Mouse (Mus musculus): Measurements from ENCODE around the gene Zcchc4.

The Zcchc4 gene

DNA sequence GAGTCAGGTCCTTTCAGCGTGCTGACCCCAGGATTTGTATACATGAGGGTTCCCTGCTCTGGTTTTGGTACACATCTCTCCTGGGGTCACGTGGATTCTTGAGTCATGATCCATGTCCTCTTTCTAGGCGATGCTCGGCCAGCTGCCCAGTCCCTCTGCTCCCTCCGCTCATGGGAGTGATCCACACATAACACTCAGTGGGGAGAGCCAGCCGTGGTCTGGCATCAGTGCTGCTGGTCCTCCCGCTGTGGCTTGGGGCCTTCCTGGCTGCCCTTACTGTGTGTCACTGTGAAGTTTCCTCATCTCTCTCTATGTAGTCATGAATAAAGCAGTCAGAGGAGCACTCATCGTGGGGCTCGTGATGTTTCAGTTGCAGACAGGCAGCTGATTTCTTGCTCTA, 18.9 kb downstream of the Zcchc4 start:
- ATAC-seq (ENCODE audit: low TSS enrichment) = no peak

DNA sequence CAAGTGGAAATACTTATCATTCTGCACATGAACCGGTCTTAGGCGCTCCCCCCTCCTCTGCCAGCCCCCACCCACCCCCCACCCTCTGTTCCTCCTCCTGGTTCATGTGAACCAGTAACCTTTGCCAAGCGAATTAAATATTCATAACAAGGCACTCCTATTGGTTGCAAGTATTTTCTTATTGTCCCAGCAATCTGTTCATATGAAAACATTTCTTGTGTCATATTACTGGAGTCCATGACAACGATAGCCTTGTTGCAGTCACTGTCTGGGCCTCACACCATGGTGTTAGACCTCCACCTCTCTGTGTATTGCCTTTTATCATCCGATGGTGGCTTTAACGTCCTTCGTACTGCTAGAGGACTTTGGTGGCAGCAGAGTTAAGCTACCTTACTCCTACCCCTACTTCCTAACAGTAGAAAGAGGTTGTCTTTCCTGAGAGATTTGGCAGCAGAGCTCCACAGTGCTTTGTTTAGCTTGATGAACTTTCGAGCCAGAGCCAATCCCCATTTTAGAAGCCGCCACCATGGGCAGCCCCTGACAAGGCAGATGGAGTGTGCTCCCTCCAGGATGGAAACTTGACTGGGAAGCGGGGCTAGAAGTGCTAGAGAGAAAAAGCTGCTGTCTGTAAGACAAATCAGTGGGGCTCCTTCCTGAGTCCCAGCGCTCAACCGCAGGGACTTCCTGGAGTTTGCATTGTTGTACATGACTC, 24.2 kb downstream of the Zcchc4 start:
- no peak for ATAC-seq (ENCODE audit: low TSS enrichment)

DNA sequence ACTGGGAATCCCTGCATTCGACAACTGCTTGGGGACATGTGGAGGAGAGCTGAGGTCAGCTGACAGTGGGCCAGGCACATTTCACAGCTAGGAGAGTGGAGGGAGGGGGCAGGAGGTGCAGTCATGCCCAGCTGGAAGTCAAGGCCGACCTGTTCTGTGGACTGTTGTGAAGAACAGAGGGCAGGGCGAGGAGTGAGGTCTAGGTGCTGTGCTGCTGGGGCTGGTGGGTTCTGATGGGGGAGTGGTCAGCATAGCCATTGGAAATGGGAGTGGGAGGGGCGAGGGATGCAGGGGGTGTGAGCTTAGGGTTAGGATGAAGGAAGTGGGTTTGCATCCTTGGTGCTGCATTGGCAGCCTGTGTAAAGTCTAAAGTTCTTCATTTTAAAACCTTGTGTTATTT, 30.6 kb downstream of the Zcchc4 start:
- ATAC-seq (ENCODE audit: low TSS enrichment) = no peak

DNA sequence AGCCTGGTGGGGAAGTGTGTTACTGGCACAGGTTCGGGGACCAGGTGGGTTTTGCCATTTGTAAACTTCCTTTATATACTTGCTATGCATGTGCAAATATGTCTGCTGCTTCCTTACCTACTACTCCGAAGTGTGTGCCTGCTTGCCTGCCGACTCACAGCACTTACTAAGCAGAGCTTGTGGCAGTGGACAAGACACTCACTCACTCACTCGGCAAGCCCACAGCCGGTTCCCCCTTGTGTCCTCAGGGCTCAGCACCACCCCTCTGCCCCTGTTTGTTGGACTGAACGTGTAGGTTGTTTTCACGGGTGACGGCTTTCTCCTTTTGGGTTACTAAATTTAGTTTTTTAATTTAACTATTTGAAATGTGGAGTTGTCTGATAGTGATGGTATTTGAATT, 31.1 kb downstream of the Zcchc4 start:
- ATAC-seq (ENCODE audit: low TSS enrichment) = no peak

DNA sequence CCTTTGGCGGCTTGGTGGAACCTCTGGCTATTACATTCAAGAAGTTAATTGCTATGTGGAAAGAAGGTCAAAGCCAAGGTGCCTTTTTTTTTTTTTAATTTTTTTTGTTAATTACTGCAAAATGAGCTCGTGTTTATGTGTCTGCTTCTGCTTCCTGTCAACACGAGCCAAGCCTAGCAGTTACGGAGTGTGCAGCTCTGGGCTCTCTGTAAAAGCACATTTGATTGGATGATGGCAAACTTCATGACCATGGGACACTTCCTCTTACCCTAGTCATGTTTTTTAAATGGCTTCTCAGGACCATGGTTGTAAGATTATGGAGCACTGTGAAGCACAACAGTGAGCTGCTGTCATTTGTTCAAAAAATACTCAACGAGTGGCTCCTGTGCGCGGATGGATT, 31.8 kb downstream of the Zcchc4 start:
- no peak for ATAC-seq (ENCODE audit: low TSS enrichment)

DNA sequence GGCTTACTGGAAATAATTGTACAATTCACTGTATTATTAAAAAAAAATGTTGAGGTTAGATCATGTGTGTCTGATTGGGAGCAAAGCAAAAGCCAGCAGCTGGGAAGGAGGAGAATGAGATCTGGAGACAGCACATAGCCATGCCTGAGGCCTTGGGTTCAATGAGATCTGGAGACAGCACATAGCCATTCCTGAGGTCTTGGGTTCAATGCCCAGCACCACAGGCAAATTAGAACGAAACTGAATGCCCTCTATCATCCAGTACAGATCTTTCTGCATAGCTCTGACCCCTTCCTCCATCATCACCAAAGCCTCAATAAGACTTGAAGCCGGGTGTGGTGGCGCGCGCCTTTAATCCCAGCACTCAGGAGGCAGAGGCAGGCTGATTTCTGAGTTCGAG, 35.2 kb downstream of the Zcchc4 start:
- ATAC-seq (ENCODE audit: low TSS enrichment) = no peak

DNA sequence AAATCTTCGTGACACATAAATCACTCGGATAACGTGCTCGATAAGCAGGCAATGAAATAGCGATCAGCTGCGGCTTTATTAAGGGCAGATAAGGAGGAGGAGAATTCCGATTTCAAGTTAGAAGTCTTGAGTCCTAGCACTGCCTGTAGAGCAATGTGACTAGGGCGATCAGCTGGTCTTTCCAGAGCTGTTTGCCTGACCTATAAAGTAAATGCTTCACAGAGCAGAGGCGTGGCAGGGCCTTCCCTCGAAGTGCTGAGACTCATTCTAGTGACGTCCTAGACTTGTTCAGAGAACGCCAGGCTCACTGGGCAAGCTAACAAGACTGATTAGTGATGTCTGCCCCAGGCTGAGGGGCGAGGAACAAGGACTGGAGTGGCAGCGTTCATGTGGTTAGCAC, 35.8 kb downstream of the Zcchc4 start:
- no peak for ATAC-seq (ENCODE audit: low TSS enrichment)

DNA sequence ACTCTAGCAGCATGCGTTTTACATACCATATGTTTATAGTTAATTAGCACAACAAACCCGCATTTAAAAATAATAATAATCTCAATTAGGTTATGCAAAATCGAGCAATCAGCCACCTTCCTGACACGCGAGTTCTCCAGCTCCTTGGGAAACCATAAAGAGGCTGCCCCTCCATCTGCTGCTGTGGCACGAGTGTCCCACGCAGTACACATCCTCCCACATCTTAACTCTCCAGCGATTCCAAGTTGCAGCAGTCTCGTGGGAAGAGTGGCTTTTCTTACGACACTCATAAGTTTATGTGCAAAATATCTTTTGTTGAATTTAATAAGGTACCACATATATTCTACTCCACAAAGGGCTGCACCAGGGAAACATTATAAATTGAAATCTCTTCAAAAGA, 37.2 kb downstream of the Zcchc4 start:
- ATAC-seq (ENCODE audit: low TSS enrichment) = peak; percentile 85

DNA sequence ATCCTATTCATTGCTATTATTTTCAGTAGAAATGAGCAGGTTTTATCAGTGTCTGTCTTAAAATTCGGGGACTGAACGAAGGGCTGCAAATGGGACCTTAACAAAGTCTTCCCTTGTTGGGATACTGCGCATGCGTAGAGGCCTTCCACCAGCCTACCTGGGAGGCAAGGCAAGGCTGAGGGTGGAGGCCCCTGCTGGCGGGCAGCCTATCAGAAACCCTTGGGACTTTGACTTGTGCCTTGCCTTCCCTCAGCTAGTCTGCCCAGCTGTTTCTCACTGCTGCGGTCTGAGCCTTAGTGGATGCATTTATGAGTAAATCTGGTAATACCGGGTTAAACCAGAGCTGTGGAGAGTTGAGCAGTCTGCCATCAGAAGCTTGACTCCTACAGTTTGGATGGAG, 38.1 kb downstream of the Zcchc4 start:
- ATAC-seq (ENCODE audit: low TSS enrichment) = no peak

DNA sequence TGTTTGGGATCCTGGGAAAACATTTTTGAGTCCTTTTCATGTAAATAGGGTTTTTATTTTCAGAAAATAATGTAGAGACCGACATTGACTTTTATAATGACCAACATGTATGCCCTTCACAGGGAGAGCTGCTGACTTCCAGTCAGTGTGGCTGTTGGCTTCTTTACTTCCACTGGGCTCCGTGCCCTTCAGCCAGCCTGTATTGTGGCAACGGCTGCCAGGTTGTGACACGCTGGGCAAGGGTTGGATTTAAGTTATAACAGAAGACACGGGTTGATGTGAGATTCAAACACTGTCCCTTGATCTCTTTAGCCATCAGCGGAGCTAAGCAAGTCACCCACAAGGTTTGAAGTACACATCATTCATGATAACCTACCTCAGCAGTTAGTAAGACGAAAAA, 43.5 kb downstream of the Zcchc4 start:
- ATAC-seq (ENCODE audit: low TSS enrichment) = no peak

DNA sequence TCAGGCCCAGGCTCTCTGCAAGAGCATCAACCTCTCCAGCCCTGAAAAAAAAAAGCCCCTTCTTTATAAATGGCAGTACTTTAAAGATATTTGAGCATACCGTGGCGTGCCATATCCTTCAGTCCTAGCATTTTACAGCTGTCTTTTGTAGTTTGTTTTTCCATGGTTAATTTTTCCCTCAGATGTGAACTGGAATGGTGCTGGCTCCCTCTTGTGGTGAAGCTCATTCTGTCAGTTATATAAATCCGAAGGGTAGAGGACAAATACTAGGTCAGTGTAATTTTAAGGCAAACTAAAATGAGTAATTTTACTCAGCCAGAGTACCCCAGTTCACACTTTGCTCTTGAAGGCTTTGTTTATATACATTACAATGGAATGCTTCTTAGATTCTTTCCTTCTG, 46.5 kb downstream of the Zcchc4 start:
- peak; percentile 76 for ATAC-seq (ENCODE audit: low TSS enrichment)

DNA sequence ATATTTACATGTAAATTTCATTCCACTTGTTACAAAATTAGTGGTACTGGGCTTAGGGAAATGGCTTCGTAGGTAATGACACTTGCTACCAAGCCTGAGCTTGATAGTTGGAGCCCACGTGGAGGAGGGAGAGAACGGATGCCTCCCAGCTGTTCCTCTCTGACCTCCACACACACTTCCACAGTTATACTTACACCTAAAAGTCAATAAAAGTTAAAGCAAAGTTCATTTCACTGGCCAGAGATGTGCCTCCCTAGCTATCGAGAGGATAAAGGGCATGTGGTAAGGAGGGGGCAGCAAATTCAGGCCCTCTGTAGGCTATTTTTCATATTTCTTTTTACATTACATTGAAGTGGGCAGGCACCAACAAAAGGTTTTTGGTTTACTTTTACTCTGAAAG, 52.7 kb downstream of the Zcchc4 start:
- ATAC-seq (ENCODE audit: low TSS enrichment) = no peak

DNA sequence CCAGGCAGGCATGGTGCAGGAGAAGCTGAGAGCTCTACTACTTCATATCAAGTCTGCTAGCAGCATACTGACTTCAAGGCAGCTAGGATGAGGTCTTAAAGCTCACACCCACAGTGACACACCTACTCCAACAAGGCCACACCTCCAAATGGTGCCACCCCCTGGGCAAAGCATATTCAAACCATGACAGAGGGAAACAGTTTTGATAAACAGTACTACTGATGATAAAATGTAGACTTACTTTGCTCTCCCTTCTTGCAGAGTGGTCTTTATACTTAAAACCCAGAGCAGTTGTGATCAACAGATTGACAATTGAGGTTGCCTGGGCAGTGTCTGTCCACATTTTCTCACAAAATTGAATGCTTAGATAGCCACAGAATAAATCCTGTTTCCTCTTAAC, 57.8 kb downstream of the Zcchc4 start:
- no peak; the same call in 1 of the 2 replicates for ATAC-seq (ENCODE audit: low TSS enrichment)

DNA sequence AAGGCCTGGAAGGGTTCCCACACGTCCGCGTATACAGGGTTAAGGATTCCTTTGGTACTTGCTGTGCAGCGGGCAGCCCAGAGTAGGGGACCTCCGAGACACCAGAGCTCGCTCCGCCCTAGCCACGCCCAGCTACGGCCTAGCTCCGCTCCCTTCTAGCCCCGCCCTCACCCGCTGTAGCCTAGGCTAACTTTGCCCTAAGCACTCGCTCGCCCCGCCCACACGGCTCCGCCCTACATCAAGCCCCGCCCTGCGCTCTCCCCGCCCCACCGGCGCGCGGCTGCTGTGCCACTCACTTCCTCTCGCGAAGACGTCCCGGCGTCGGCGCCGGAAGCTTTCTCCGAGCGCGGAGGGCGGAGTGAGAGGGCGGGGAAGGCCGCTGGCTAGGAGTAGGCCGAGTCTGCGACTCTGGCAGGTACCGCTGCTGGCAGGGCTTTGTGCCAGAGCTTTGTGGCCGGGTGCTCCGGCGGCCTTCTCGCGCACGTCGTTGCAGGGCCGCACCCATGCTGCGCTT, 58.6 kb downstream of the Zcchc4 start, which contains the start of gene Anapc4:
TSS of gene Anapc4 (plus strand) at position 252 of the 514 bp plus-strand sequence.
- ATAC-seq (ENCODE audit: low TSS enrichment) = peak; percentile 97

DNA sequence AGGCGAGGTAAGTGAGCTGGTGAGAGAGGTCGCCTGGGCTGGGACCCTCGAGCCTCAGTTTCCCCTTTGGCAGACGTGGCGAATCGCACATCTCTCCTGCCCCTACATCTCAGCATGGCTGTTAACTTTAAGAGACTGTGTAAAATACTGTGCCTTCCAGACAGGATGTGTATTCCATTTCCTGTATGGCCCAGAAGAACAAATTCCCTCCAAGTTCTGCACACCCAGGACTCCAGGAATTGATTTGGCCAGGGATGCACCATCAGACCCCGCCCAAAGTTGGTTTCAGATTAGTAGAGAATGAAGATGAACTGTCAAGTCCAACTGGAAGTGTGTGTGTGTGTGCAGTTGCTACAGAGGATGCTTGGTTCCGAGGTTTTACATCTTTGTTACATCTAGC, 59.2 kb downstream of the Zcchc4 start:
- peak; percentile 29 for ATAC-seq (ENCODE audit: low TSS enrichment)

DNA sequence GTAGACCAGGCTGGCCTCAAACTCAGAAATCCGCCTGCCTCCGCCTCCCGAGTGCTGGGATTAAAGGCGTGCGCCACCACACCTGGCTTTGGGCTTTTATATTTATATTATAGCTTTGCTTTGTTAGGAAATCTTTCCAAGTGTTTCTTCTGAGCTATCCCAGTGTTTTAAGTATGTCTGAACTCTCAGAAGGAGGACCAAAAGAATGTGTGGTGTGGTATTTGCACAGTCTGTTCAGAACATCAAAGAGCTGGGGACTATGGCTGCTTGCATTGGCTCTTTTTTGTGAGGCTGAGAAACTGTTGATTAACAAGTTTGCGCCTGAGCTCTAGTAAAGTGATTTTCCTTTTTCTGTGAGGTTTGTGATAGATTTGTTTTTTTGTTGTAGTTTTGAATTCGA, 69.1 kb downstream of the Zcchc4 start:
- ATAC-seq (ENCODE audit: low TSS enrichment) = no peak

DNA sequence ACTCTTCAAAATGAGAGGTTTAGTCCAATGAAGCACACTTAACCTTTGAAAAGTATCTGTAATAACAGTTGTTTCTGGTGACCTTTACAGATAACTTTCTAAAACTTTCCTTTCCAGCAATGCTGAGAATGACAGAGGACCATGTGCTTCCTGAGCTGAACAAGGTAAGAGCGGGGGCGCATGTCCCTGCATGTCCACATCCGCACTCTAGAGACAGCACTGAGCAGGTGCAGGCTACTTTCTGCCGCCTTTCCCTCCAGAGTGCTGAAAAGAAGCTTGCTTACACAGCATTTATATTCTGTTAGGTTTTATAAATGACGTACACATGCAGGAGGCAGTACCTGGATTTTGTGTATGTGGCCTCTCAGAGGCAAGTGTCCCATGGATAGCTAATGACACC, 80.5 kb downstream of the Zcchc4 start:
- no peak for ATAC-seq (ENCODE audit: low TSS enrichment)

DNA sequence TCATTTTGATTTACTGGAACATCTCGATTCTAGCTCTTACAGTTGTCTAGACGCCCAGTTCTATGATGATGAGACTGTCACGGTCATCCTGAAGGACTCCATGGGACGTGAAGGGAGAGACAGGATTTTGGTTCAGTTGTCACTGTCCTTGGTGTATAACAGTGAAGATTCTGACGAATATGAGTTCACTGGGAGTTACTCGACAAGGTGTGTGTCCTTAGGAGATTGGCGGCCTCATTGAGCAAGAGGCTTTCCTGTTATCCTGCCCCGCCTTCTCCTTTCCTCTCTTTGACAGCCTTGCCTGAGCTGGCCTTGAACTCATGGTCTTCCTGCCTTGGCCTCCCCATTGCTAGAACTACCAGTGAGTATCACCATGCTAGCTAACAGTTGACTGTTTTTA, 89.2 kb downstream of the Zcchc4 start:
- ATAC-seq (ENCODE audit: low TSS enrichment) = no peak

DNA sequence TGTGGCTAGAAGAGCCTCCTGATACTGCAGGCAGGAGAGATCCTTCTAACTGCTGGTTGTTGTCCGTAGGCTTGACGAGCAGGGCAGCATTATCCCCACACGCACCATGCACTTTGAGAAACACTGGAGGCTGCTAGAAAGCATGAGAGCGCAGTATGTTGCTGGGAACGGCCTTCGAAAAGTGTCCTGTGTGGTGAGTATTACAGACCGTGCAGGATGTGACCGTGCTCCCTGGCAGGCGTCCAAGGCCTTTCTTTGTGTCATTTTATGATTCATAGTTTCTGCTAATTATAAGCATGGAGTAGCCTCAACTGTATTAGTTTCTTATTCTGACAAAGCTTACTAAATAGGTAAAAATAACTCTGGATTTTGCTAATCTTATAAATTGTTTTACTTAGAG, 90.6 kb downstream of the Zcchc4 start:
- peak; percentile 45; the same call in 1 of the 2 replicates for ATAC-seq (ENCODE audit: low TSS enrichment)

DNA sequence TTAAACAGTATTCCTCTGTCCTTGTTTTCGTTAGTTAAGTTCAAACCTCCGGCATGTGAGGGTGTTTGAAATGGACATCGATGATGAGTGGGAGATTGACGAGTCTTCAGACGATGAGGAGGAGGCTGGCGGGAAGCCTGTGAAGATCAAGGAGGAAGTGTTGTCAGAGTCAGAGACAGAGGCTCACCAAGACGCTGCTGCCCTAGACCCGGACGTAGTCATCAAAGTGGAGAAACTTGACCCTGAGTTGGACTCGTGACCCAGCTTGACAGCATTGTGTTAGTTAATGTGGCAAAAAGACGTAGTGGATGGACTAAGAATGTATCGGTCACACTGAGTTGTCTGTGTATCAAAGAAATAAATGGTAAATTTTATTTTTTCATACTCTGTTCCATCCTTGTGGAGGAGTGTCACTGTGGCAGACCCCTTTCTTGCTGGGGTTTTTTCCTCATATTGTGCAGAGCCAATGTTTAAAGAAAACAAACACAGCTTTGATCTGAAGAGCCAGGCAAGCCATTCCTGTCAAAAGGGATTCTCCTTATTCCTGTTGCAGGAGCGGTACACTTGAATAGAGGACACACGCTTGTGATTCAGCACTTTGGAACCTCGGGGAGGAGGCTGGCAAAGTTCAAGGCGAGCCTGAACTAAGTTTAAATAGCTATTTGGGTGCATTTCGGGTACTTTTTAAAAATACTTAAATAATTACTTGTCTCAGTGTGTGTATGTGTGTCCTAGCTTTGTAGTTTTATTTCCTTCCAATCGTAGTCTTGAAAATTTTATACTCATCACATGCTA, 91.3 kb downstream of the Zcchc4 start:
- no peak for ATAC-seq (ENCODE audit: low TSS enrichment)

DNA sequence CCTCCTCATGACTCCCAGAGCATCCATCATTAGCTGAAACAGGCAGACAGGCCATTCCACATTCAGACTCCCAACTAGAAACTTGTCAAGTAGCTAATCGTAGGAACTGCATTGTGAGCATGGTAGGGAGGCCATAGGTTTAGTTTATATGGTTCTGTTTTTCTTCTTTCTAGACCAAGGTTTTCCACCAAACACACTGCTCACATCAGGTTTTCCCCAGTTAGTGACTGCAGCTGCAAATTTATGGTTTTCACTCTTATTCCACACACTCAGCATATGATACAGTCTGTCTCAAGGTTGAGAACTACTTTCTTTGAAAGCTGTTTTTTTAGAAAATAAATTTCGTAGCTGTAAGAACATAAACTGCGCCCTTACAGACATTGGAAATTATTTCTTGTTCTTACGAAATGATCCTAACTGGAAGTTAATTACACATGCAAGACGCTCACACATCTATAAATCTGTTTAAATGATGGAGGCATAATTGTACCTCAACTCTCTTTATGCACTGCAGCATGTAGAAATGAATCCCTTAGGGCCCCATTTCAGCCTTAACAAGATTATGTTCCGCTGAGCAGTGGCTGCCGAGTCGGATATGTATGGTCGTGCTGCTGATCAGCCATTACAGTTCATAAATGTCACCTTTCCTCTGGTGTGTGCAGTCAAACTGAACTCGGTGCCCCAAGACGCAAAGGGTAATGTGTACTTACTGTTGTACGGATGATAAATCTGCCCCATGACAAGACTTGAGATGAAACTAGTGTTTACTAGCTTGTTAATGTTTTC, 93.9 kb downstream of the Zcchc4 start:
- ATAC-seq (ENCODE audit: low TSS enrichment) = no peak

DNA sequence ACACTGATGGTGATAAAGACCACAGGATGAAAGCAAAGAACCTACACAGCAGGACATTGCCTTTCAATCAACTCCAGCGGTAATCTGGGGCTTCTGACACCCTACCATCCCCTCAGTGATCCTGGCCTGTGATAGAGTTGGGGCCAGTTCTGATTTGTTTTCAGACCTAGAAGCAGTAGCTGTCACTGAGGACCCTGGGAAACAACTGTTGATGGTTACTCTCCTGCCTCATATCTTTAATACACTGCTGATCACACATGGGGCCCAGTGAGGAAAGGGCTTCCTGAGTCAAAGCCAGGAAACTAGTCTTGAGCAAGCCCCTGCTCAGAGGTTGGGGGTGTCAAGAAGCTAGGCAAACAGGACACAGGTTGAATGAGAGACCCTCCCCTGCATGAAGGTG, 96.3 kb downstream of the Zcchc4 start:
- ATAC-seq (ENCODE audit: low TSS enrichment) = no peak
